Mouse (Mus musculus) brain, embryonic 14.5 days (tissue): ENCODE data around the gene Dlg1.

Experiments
- CTCF ChIP-seq: fragments of 200-500 bp; IDR thresholded peaks from 2 replicates; pipeline ENCODE4 v1.5.1; 2012; ENCODE audit warnings: inconsistent platforms, mild to moderate bottlenecking, moderate library complexity, borderline replicate concordance; ENCODE audit not compliant: insufficient read depth, insufficient read length; ENCODE audit errors: extremely low read depth
- POLR2A ChIP-seq: fragments of 200-500 bp; IDR thresholded peaks from 2 replicates; pipeline ENCODE4 v1.6.1; 2012; ENCODE audit warnings: mild to moderate bottlenecking, inconsistent platforms, borderline replicate concordance; ENCODE audit not compliant: poor library complexity, insufficient read depth, insufficient read length, severe bottlenecking; ENCODE audit errors: extremely low read depth

DNA sequence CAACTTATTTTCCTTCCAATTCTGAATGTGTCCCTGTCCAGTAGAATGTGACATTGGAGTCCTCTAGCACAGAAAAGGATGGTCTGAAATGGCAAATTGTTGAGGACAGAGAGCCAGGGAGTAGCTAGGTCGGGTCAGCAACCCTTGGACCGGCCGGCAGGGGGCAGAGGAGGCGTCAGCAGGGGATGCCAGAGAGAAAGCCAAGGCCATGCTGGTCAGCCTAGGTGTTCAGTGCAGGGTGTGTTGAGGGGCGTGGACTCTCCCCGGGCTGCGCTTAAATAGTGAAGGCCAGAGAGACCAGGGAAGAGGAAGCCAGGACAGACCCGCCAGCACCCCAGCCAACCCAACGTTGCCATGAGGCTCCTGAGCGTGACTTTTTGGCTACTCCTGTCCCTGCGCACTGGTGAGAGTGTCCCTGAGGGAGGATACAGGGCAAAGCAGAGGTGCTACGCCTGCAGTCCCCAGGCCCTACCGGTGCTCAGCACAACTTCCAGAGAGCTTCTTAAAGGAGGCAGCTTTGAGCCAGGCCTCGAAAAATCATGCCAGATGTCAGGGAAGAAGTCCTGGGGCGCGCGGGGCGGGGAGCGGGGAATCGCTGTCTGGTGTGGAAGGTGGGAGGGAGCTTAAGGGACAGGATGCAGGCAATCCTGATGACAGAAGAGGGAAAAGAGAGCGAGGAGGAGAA, 215.5 kb downstream of the Dlg1 start, which contains the start of gene Meltf:
- TF ChIP-seq CTCF (peak; percentile 78), POLR2A (no peak)
